Mouse (Mus musculus) MEL (cell line): ENCODE measurements around the gene AB124611. TPM values are rescaled to one million over a fixed set of nuclear protein-coding genes. Genes with fewer than 3 reads are reported as not detected.

Experiments
- DNase-seq: peaks from one replicate; pipeline ENCODE4 v3.0.0; 2011; ENCODE audit warnings: low read depth, low spot score
- H3K27ac ChIP-seq: 2 replicates; pipeline ENCODE4 v1.5.1; 2012; ENCODE audit warnings: low read depth, mild to moderate bottlenecking, control low read depth, low read length, moderate library complexity; ENCODE audit not compliant: control insufficient read depth
- H3K27me3 ChIP-seq, 2 experiments: fragments of 150-350 bp in 1 of 2; sonication (generic) in 1 of 2; 2 replicates each; pipeline ENCODE4 v1.6.1; 2012; ENCODE audit warnings: low read length in 2 of 2, mild to moderate bottlenecking in 2 of 2, improper control_type of control experiment in 1 of 2, moderate library complexity in 1 of 2; ENCODE audit not compliant: insufficient read depth in 2 of 2, control insufficient read depth in 1 of 2
- H3K36me3 ChIP-seq, 2 experiments: 2 replicates each; pipeline ENCODE4 v1.6.1; 2012 to 2014; ENCODE audit warnings: low read length in 2 of 2, improper control_type of control experiment in 1 of 2, inconsistent platforms in 1 of 2, mild to moderate bottlenecking in 1 of 2; ENCODE audit not compliant: insufficient read depth in 2 of 2, control insufficient read depth in 1 of 2
- H3K4me1 ChIP-seq, 2 experiments: fragments of 150-350 bp in 1 of 2; sonication (generic) in 1 of 2; 2 replicates each; pipeline ENCODE4 v1.6.1; 2012; ENCODE audit warnings: low read length in 2 of 2, improper control_type of control experiment in 1 of 2, mild to moderate bottlenecking in 1 of 2; ENCODE audit not compliant: insufficient read depth in 2 of 2, control insufficient read depth in 1 of 2
- H3K4me3 ChIP-seq, 2 experiments: fragments of 150-350 bp in 1 of 2; sonication (generic) in 1 of 2; 2 replicates each; pipeline ENCODE4 v1.5.1; 2012; ENCODE audit warnings: low read depth in 2 of 2, low read length in 2 of 2, mild to moderate bottlenecking in 2 of 2, moderate library complexity in 2 of 2, control low read depth in 1 of 2, improper control_type of control experiment in 1 of 2; ENCODE audit not compliant: control insufficient read depth in 1 of 2, insufficient read depth in 1 of 2
- H3K79me2 ChIP-seq: 2 replicates; pipeline ENCODE4 v1.6.1; 2012; ENCODE audit warnings: mild to moderate bottlenecking, low read length, moderate library complexity; ENCODE audit not compliant: control insufficient read depth, poor library complexity, insufficient read depth
- H3K9ac ChIP-seq: 2 replicates; pipeline ENCODE4 v1.6.1; 2012; ENCODE audit warnings: low read depth, mild to moderate bottlenecking, control low read depth, low read length, moderate library complexity; ENCODE audit not compliant: control insufficient read depth, poor library complexity, severe bottlenecking
- H3K9me3 ChIP-seq: fragments of 150-350 bp; sonication (generic); replicated peaks from 2 replicates; pipeline ENCODE4 v1.6.1; 2012; ENCODE audit warnings: mild to moderate bottlenecking, low read length, improper control_type of control experiment, moderate library complexity; ENCODE audit not compliant: insufficient read depth
- CHD1 ChIP-seq: IDR thresholded peaks from 2 replicates; pipeline ENCODE4 v1.6.1; 2012; ENCODE audit warnings: low read depth, mild to moderate bottlenecking, inconsistent platforms, low read length, improper control_type of control experiment
- CTCF ChIP-seq, 3 experiments: IDR thresholded peaks in 2 of 3; conservative IDR thresholded peaks in 1 of 3; 2 replicates each; pipeline ENCODE4 v1.5.1; 2011 to 2012; ENCODE audit warnings: low read length in 3 of 3, low read depth in 2 of 3, mild to moderate bottlenecking in 2 of 3, improper control_type of control experiment in 1 of 3, inconsistent platforms in 1 of 3, mixed read lengths in 1 of 3, moderate library complexity in 1 of 3; ENCODE audit not compliant: control insufficient read depth in 1 of 3, insufficient read depth in 1 of 3, poor library complexity in 1 of 3, severe bottlenecking in 1 of 3
- GABPA ChIP-seq: IDR thresholded peaks from 2 replicates; pipeline ENCODE4 v1.6.1; 2012; ENCODE audit warnings: low read depth, mild to moderate bottlenecking, inconsistent platforms, low read length, improper control_type of control experiment, moderate library complexity
- GATA1 ChIP-seq: IDR thresholded peaks from 2 replicates; pipeline ENCODE4 v1.6.1; 2011; ENCODE audit warnings: low read depth, low read length, improper control_type of control experiment
- JUND ChIP-seq: IDR thresholded peaks from 2 replicates; pipeline ENCODE4 v1.6.1; 2011; ENCODE audit warnings: low read depth, mild to moderate bottlenecking, improper control_type of control experiment, low read length
- KAT2A ChIP-seq: conservative IDR thresholded peaks from 2 replicates; pipeline ENCODE4 v1.6.1; 2012; ENCODE audit warnings: low read depth, low read length, improper control_type of control experiment, inconsistent platforms
- MAFK ChIP-seq: IDR thresholded peaks from 2 replicates; pipeline ENCODE4 v1.6.1; 2011; ENCODE audit warnings: low read depth, mild to moderate bottlenecking, low read length, improper control_type of control experiment, borderline replicate concordance
- MAX ChIP-seq: IDR thresholded peaks from 2 replicates; pipeline ENCODE4 v1.6.1; 2011; ENCODE audit warnings: low read length, improper control_type of control experiment
- MAZ ChIP-seq: IDR thresholded peaks from 2 replicates; pipeline ENCODE4 v1.6.1; 2012; ENCODE audit warnings: low read depth, mild to moderate bottlenecking, inconsistent platforms, low read length, improper control_type of control experiment
- MEF2A ChIP-seq: IDR thresholded peaks from 2 replicates; pipeline ENCODE4 v1.6.1; 2014; ENCODE audit warnings: low read depth, mild to moderate bottlenecking, inconsistent platforms, low read length, improper control_type of control experiment; ENCODE audit not compliant: poor library complexity, insufficient replicate concordance, severe bottlenecking; ENCODE audit errors: extremely low read depth
- MXI1 ChIP-seq: IDR thresholded peaks from 2 replicates; pipeline ENCODE4 v1.6.1; 2011; ENCODE audit warnings: mild to moderate bottlenecking, low read depth, low read length, improper control_type of control experiment
- MYC ChIP-seq: IDR thresholded peaks from 2 replicates; pipeline ENCODE4 v1.6.1; 2011; ENCODE audit warnings: low read depth, mild to moderate bottlenecking, low read length, improper control_type of control experiment, moderate library complexity
- POLR2AphosphoS2 ChIP-seq: IDR thresholded peaks from 2 replicates; pipeline ENCODE4 v1.6.1; 2011; ENCODE audit warnings: low read length, improper control_type of control experiment
- RAD21 ChIP-seq: IDR thresholded peaks from 2 replicates; pipeline ENCODE4 v1.6.1; 2011; ENCODE audit warnings: mild to moderate bottlenecking, low read depth, low read length, improper control_type of control experiment
- TAL1 ChIP-seq: IDR thresholded peaks from 2 replicates; pipeline ENCODE4 v1.6.1; 2012; ENCODE audit warnings: mild to moderate bottlenecking, inconsistent platforms, low read length, moderate library complexity, mixed read lengths
- ZC3H11A ChIP-seq: IDR thresholded peaks from 2 replicates; pipeline ENCODE4 v1.6.1; 2012; ENCODE audit warnings: low read depth, mild to moderate bottlenecking, inconsistent platforms, low read length, improper control_type of control experiment
- ZMIZ1 ChIP-seq: IDR thresholded peaks from 2 replicates; pipeline ENCODE4 v1.6.1; 2012; ENCODE audit warnings: low read depth, mild to moderate bottlenecking, inconsistent platforms, low read length, improper control_type of control experiment, moderate library complexity
- polyA plus RNA-seq, 2 experiments: library from polyadenylated mRNA; stranded (reverse) in 1 of 2; unstranded in 1 of 2; fragments of >175 nt in 1 of 2; fragments of >200 nt in 1 of 2; gene quantifications; 2 replicates each; pipeline versions ENCODE4 v1.2.1 to v1.2.4; 2012; ENCODE audit warnings: low replicate concordance in 2 of 2, low read depth in 1 of 2; ENCODE audit not compliant: insufficient read length in 2 of 2, insufficient read depth in 1 of 2, missing spikeins in 1 of 2
- total RNA-seq: library from RNA; depleted of rRNA; stranded (reverse); fragments of 300-350 nt; gene quantifications from 2 replicates; pipeline ENCODE4 v1.2.3, GENCODE M21; 2012

Gene AB124611
- total and polyA plus RNA-seq, 3 experiments: 55.2 to 58.7 TPM; not detected in 1

DNA sequence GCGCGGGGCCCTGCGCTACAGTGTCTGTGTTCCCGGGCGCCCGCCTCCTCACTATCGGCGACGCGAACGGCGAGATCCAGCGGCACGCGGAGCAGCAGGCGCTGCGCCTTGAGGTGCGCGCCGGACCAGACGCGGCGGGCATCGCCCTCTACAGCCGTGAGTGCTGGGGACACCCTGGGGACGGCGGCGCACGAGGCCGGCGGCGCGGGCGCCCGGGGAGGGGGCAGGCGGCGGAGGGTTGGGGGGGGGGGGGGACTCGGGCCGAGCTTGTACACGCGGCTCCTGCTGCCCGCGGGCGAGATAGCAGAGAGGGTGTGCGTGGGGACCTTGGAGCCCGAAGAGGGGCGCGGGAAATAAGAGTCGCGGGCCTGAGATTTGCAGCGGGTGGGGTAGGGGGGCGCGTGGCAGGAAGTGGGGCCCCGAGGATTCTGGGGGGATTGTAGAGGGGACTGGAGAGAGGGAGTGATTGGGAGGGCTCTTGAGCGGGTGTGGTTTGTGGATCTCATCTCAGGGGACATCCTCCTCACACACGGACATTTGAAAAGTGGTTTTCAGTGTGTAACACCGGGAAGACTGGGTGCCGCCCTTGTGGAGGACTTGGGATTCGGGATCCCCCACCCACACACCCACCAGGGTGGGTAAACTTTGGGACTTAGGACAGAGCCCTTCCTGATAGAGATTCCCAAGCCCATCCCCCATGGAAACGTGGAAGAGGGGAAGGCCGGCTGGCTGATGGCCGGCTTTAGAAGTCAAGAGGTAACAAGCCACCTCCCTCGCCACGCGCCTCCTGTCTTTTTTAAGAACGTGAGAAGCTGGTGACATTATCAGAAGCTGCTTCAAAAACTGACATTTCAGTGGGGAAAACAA, 21.3 kb downstream of the AB124611 start (continued):
- TF ChIP-seq ZMIZ1: peak; percentile 24; the same call in 1 of the 2 replicates
- TF ChIP-seq GATA1: 0 out of 2 replicates have a peak, but pooled peaks have one; percentile 26

DNA sequence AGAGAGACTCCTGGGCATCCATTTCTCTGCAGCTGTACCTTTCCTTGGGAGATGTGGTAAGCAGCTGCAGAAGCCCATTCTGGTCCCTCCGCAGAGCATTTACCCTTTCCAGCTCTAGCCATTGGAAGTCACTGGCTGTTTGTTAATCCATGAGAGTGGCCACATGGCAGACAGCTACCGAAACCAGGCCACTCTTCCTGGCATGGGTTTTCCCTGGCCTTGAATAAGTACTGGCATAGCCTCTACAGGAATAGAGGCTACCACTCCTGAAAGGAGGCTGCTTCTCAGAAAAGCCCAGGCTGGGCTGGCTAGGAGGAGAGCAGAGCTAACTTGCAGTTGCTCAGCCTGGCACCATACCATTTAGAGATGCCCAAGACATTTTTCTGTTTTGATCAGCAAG, 25.1 kb downstream of the AB124611 start:
- H3K4me1 ChIP-seq: peaks cover 14 to 19% of the 10 kb centered on the region in 2 experiments
- DNase-seq: no peak
- H3K36me3 ChIP-seq: peaks cover 24 to 36% of the 10 kb centered on the region in 2 experiments
- no peaks in the 10 kb centered on the region for H3K9me3 ChIP-seq
- H3K4me3 ChIP-seq: no peak overlapping the region
- H3K79me2 ChIP-seq: peaks cover 77% of the 10 kb centered on the region
- no peak overlapping the region for H3K27ac ChIP-seq
- no peak for TF ChIP-seq CHD1
- no peak for TF ChIP-seq MAZ
- no peak for TF ChIP-seq TAL1
- no peak for TF ChIP-seq MAFK
- no peak for TF ChIP-seq CTCF (IDR thresholded peaks at IDR 0.05 in 2 of 3, conservative IDR thresholded peaks at IDR 0.05 in 1 of 3; ENCODE audit: control insufficient read depth in 1 of 3, insufficient read depth in 1 of 3, low read depth in 2 of 3, low read length in 3 of 3, poor library complexity in 1 of 3, severe bottlenecking in 1 of 3)
- TF ChIP-seq ZC3H11A: no peak
- TF ChIP-seq RAD21: no peak
- TF ChIP-seq JUND: no peak
- TF ChIP-seq POLR2AphosphoS2: no peak; the same call in 1 of the 2 replicates
- TF ChIP-seq MYC: no peak
- no peak for TF ChIP-seq MXI1
- no peak for TF ChIP-seq MEF2A
- no peak; the same call in 1 of the 2 replicates for TF ChIP-seq GABPA
- no peak for TF ChIP-seq KAT2A
- no peak for TF ChIP-seq MAX
- H3K27me3 ChIP-seq: no peaks in the 10 kb centered on the region
- H3K9ac ChIP-seq: no peak overlapping the region
